7 mouse cellular contexts compared by ENCODE assay signal in genomic region chr1:171234126-171234525, GRCm38 (mm10). TPM values are rescaled to one million over a fixed set of nuclear protein-coding genes. Genes with fewer than 3 reads are reported as not detected.
DNase-seq lines count a peak whose midpoint lies in the region; ATAC-seq and TF ChIP-seq lines count a peak whose summit lies in the region.

Gene Fcer1g (minus strand): TSS chr1:171234365.

- TF ChIP-seq POLR2A in spleen, adult 2 months (IDR thresholded peaks at IDR 0.05; ENCODE audit: low read depth, low read length), result no peak
- no peak for TF ChIP-seq POLR2A in small intestine, adult 2 months (IDR thresholded peaks at IDR 0.05; ENCODE audit: low read depth, low read length)

- ATAC-seq in embryonic facial prominence, embryonic 14.5 days (ENCODE audit: low read depth), result no peak
- no peak for ATAC-seq in hindbrain, embryonic 13.5 days (ENCODE audit: low FRiP score)
- 0 out of 2 replicates have a peak, but pooled peaks have one; percentile 23 for ATAC-seq in liver, embryonic 15.5 days (ENCODE audit: insufficient read depth)

- no peaks in the 10 kb centered on the region for H3K9me3 ChIP-seq in embryonic facial prominence, embryonic 14.5 days (ENCODE audit: control insufficient read depth, low read length)
- H3K9me3 ChIP-seq in hindbrain, embryonic 13.5 days, result no peaks in the 10 kb centered on the region
- no peaks in the 10 kb centered on the region for H3K9me3 ChIP-seq in liver, embryonic 15.5 days (replicated peaks)

- H3K27me3 ChIP-seq in spleen, adult 2 months (ENCODE audit: control insufficient read depth, insufficient read depth, low read length), result no peaks in the 10 kb centered on the region
- H3K27me3 ChIP-seq in embryonic facial prominence, embryonic 14.5 days (replicated peaks; ENCODE audit: control insufficient read depth, insufficient read depth, low read length), result no peaks in the 10 kb centered on the region
- H3K27me3 ChIP-seq in hindbrain, embryonic 13.5 days, result no peaks in the 10 kb centered on the region
- H3K27me3 ChIP-seq in liver, embryonic 15.5 days, result no peaks in the 10 kb centered on the region
- no peaks in the 10 kb centered on the region for H3K27me3 ChIP-seq in small intestine, adult 2 months (ENCODE audit: control insufficient read depth, insufficient read depth, low read length)

- no peak for DNase-seq in spleen, adult 2 months (ENCODE audit: low read depth in 1 of 2, low spot score in 2 of 2)
- DNase-seq in spleen, postnatal 14 days (ENCODE audit: low spot score in 2 of 2), result no peak
- no peak for DNase-seq in embryonic facial prominence, embryonic 14.5 days (ENCODE audit: low spot score)
- no peak for DNase-seq in kidney, postnatal 14 days

- H3K36me3 ChIP-seq in spleen, adult 2 months (ENCODE audit: control insufficient read depth, insufficient read depth, low read length), result peaks cover 32% of the 10 kb centered on the region
- H3K36me3 ChIP-seq in embryonic facial prominence, embryonic 14.5 days (ENCODE audit: control insufficient read depth, insufficient read depth, low read length), result peaks cover 60% of the 10 kb centered on the region
- H3K36me3 ChIP-seq in hindbrain, embryonic 13.5 days, result peaks cover 60% of the 10 kb centered on the region
- H3K36me3 ChIP-seq in liver, embryonic 15.5 days (replicated peaks), result peaks cover 53% of the 10 kb centered on the region
- H3K36me3 ChIP-seq in small intestine, adult 2 months (ENCODE audit: control insufficient read depth, insufficient read depth, low read length), result peaks cover 56% of the 10 kb centered on the region

- peak within 1 kb of the TSS; percentile 59 for H3K27ac ChIP-seq in spleen, adult 2 months (ENCODE audit: insufficient read depth, low read length)
- H3K27ac ChIP-seq in embryonic facial prominence, embryonic 14.5 days (replicated peaks; ENCODE audit: low read depth, low read length), result no peak within 1 kb of the TSS
- H3K27ac ChIP-seq in hindbrain, embryonic 13.5 days, result no peak within 1 kb of the TSS
- peak within 1 kb of the TSS; percentile 74 for H3K27ac ChIP-seq in liver, embryonic 15.5 days (replicated peaks)
- peak within 1 kb of the TSS; percentile 51 for H3K27ac ChIP-seq in small intestine, adult 2 months (ENCODE audit: insufficient read depth, low read depth, low read length)

- no peak within 1 kb of the TSS for H3K9ac ChIP-seq in embryonic facial prominence, embryonic 14.5 days (ENCODE audit: low read depth, low read length)
- 0 out of 2 replicates have a peak within 1 kb of the TSS, but pooled peaks have one; percentile 19 for H3K9ac ChIP-seq in hindbrain, embryonic 13.5 days
- H3K9ac ChIP-seq in liver, embryonic 15.5 days, result no peak within 1 kb of the TSS

- 13% methylated on average over 14 of the region's 14 CpGs for WGBS in spleen, adult 2 months
- WGBS in embryonic facial prominence, embryonic 14.5 days, result 91% methylated on average over 14 of the region's 14 CpGs
- 94% methylated on average over 14 of the region's 14 CpGs for WGBS in hindbrain, embryonic 13.5 days
- 35% methylated on average over 14 of the region's 14 CpGs for WGBS in liver, embryonic 15.5 days (ENCODE audit: insufficient replicate concordance)
- 82% methylated on average over 14 of the region's 14 CpGs for WGBS in small intestine, adult 2 months

- H3K4me3 ChIP-seq in spleen, adult 2 months (ENCODE audit: extremely low read depth, insufficient read depth, insufficient read length), result peak within 1 kb of the TSS; percentile 46
- no peak within 1 kb of the TSS for H3K4me3 ChIP-seq in embryonic facial prominence, embryonic 14.5 days (ENCODE audit: low read depth, low read length)
- H3K4me3 ChIP-seq in hindbrain, embryonic 13.5 days, result no peak within 1 kb of the TSS
- H3K4me3 ChIP-seq in liver, embryonic 15.5 days (replicated peaks), result peak within 1 kb of the TSS; percentile 43
- H3K4me3 ChIP-seq in small intestine, adult 2 months (ENCODE audit: low read depth, low read length), result peak within 1 kb of the TSS; percentile 56

- no peak for TF ChIP-seq CTCF in spleen, adult 2 months (IDR thresholded peaks at IDR 0.05; ENCODE audit: extremely low read depth, insufficient read depth, insufficient read length, insufficient replicate concordance)
- TF ChIP-seq CTCF in small intestine, adult 2 months (IDR thresholded peaks at IDR 0.05; ENCODE audit: extremely low read depth, insufficient read length, insufficient replicate concordance, low read depth, low read length), result no peak

- H3K4me1 ChIP-seq in spleen, adult 2 months (ENCODE audit: control insufficient read depth, insufficient read depth, insufficient read length), result peaks cover 5% of the 10 kb centered on the region; the same call in 1 of the 2 replicates
- no peaks in the 10 kb centered on the region for H3K4me1 ChIP-seq in embryonic facial prominence, embryonic 14.5 days (ENCODE audit: control insufficient read depth, insufficient read depth, low read length)
- H3K4me1 ChIP-seq in hindbrain, embryonic 13.5 days (replicated peaks), result no peaks in the 10 kb centered on the region
- H3K4me1 ChIP-seq in liver, embryonic 15.5 days (replicated peaks), result peaks cover 50% of the 10 kb centered on the region
- H3K4me1 ChIP-seq in small intestine, adult 2 months (ENCODE audit: control insufficient read depth, insufficient read depth, insufficient read length, low read length), result no peaks in the 10 kb centered on the region

- H3K4me2 ChIP-seq in embryonic facial prominence, embryonic 14.5 days (ENCODE audit: low read depth, low read length), result no peak within 1 kb of the TSS
- no peak within 1 kb of the TSS for H3K4me2 ChIP-seq in hindbrain, embryonic 13.5 days
- H3K4me2 ChIP-seq in liver, embryonic 15.5 days, result peak within 1 kb of the TSS; percentile 27

RNA-seq across cellular contexts. Expression of gene Fcer1g, which starts in this region (rescaled TPM):
- 237 and 307 TPM in 2 replicates for polyA plus RNA-seq in spleen, adult 2 months (2012; rRNA removed)
- polyA plus RNA-seq in embryonic facial prominence, embryonic 14.5 days (2014; fragmentation: Nextera tagmentation; extraction: Ambion mirVana), result 92.7 and 100 TPM in 2 replicates
- 29.4 and 33.8 TPM in 2 replicates for polyA plus RNA-seq in hindbrain, embryonic 13.5 days (2015; fragmentation: Nextera tagmentation; extraction: Ambion mirVana)
- polyA plus RNA-seq in liver, embryonic 15.5 days (2015; fragmentation: Nextera tagmentation; extraction: Ambion mirVana), result 115 and 118 TPM in 2 replicates
- 36.9 and 46.7 TPM in 2 replicates for polyA plus RNA-seq in small intestine, adult 2 months (2012; rRNA removed)

Comparison
In these comparisons a context has a peak if more than half of its experiments do, and no peak if none do; other contexts are left out.
1. H3K27ac ChIP-seq: peak in spleen, adult 2 months (single experiment), liver, embryonic 15.5 days (single experiment) and small intestine, adult 2 months (single experiment); none in embryonic facial prominence, embryonic 14.5 days (single experiment) and hindbrain, embryonic 13.5 days (single experiment).
2. H3K4me3 ChIP-seq: peak in spleen, adult 2 months (single experiment), liver, embryonic 15.5 days (single experiment) and small intestine, adult 2 months (single experiment); none in embryonic facial prominence, embryonic 14.5 days (single experiment) and hindbrain, embryonic 13.5 days (single experiment).